Mouse (Mus musculus) midbrain, postnatal 0 days (tissue): Measurements from ENCODE around the gene Bace2. TPM values are rescaled to one million over a fixed set of nuclear protein-coding genes. Genes with fewer than 3 reads are reported as not detected.

Experiments used
- ATAC-seq: fragments of 200-750 bp; cut with Nextera tagmentation; 2 replicates; pipeline ENCODE4 v1.8.0; 2017; ENCODE audit warnings: moderate number of reproducible peaks, mild to moderate bottlenecking, moderate TSS enrichment, moderate library complexity; ENCODE audit not compliant: low FRiP score
- DNase-seq: peaks from one replicate; pipeline ENCODE4 v3.0.0-alpha.2; 2015; ENCODE audit warnings: low spot score
- H3K27ac ChIP-seq: fragments of 300-500 bp; sonication (generic); 2 replicates; pipeline ENCODE4 v1.5.1; 2014; ENCODE audit warnings: low read depth, mild to moderate bottlenecking, low read length, mixed read lengths
- H3K27me3 ChIP-seq: fragments of 300-500 bp; sonication (generic); 2 replicates; pipeline ENCODE4 v1.6.1; 2014; ENCODE audit warnings: low read length, control low read depth, mixed read lengths; ENCODE audit not compliant: insufficient read depth
- H3K36me3 ChIP-seq: fragments of 300-500 bp; sonication (generic); 2 replicates; pipeline ENCODE4 v1.6.1; 2014; ENCODE audit warnings: low read length, control low read depth, mixed read lengths; ENCODE audit not compliant: insufficient read depth
- H3K4me1 ChIP-seq: fragments of 300-500 bp; sonication (generic); 2 replicates; pipeline ENCODE4 v1.6.1; 2014; ENCODE audit warnings: mild to moderate bottlenecking, control low read depth, antibody characterized with exemption, low read length, mixed read lengths; ENCODE audit not compliant: insufficient read depth
- H3K4me2 ChIP-seq: fragments of 300-500 bp; sonication (generic); 2 replicates; pipeline ENCODE4 v1.6.1; 2014; ENCODE audit warnings: low read depth, mild to moderate bottlenecking, low read length, mixed read lengths; ENCODE audit not compliant: poor library complexity, severe bottlenecking
- H3K4me3 ChIP-seq: fragments of 300-500 bp; sonication (generic); 2 replicates; pipeline ENCODE4 v1.5.1; 2014; ENCODE audit warnings: low read depth, mild to moderate bottlenecking, low read length, moderate library complexity
- H3K9ac ChIP-seq: fragments of 300-500 bp; sonication (generic); replicated peaks from 2 replicates; pipeline ENCODE4 v1.6.1; 2014; ENCODE audit warnings: mild to moderate bottlenecking, low read length, moderate library complexity, mixed read lengths; ENCODE audit not compliant: poor library complexity, severe bottlenecking
- H3K9me3 ChIP-seq: fragments of 300-500 bp; sonication (generic); 2 replicates; pipeline ENCODE4 v1.6.1; 2016; ENCODE audit warnings: low read length, control low read depth
- CTCF ChIP-seq: IDR thresholded peaks from 2 replicates; pipeline ENCODE4 v1.5.1; 2016; ENCODE audit warnings: antibody characterized with exemption, mild to moderate bottlenecking
- WGBS: fragments of 180-500 bp; shearing (Covaris S2); extraction: QIAGEN DNeasy Blood & Tissue Kit; methylation state at CpG from one replicate; pipeline ENCODE4 v1.1.7; 2014; 5-methylcytosine and 5-hydroxymethylcytosine counted together
- polyA plus RNA-seq: library from polyadenylated mRNA; unstranded; fragments of >200 nt; fragmentation: Nextera tagmentation; extraction: Ambion mirVana; gene quantifications from 2 replicates; pipeline ENCODE4 v1.2.1, GENCODE M21; 2015
- total RNA-seq: library from RNA; depleted of rRNA; stranded (reverse); fragments of >200 nt; gene quantifications from 2 replicates; pipeline ENCODE4 v1.2.3, GENCODE M21; 2014; rRNA removed

Gene Bace2
- total RNA-seq (1.1 and 2.5 TPM in 2 replicates), polyA plus RNA-seq (3.8 and 4.5 TPM in 2 replicates)

- Histone ChIP-seq H3K9ac (peak within 1 kb of the TSS; percentile 37), H3K4me3 (peak within 1 kb of the TSS; percentile 49), H3K27ac (no peak within 1 kb of the TSS), H3K9me3 (no peaks in the 10 kb centered on the region), H3K27me3 (peaks cover 15% of the 10 kb centered on the region), H3K4me1 (peaks cover 4% of the 10 kb centered on the region; the same call in 1 of the 2 replicates), H3K36me3 (no peaks in the 10 kb centered on the region), H3K4me2 (peak within 1 kb of the TSS; percentile 98)
- under 1% methylated on average over 58 of the region's 58 CpGs for WGBS
- peak; percentile 37; the same call in 1 of the 2 replicates for TF ChIP-seq CTCF
- DNase-seq: peak; percentile 3
- ATAC-seq: peak; percentile 52; the same call in 1 of the 2 replicates
Measured at GRCm38 (mm10) chr16:97356499-97357187, at the start of gene Bace2. Gene Bace2, plus strand, starts transcription at chr16:97356742.

DNA sequence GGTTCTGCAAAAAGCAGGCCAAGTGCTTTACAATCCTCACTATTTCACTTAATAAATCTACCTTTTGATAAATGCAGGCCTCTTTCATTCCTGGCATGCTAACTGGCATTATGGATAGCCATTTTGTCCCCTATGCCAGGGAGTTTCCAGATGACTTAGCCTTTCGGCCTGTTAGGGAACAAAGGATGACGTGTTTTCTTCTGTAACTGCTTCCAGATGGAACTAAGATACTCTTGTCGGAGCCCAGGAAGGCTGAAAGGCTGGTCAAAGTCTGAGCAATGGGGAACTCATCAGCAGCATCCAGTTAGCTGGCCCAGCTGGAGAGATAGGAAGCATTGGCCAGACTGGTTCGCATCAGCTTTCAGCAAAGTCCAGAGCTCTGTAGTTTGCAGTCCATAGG is 48.9 kb upstream of the Bace2 start:
- Histone ChIP-seq H3K36me3 (no peaks in the 10 kb centered on the region), H3K4me2 (no peak overlapping the region), H3K27me3 (no peaks in the 10 kb centered on the region), H3K27ac (no peak overlapping the region), H3K9ac (no peak overlapping the region), H3K9me3 (no peaks in the 10 kb centered on the region), H3K4me1 (no peaks in the 10 kb centered on the region), H3K4me3 (no peak overlapping the region)
- DNase-seq: no peak
- no peak for TF ChIP-seq CTCF
- ATAC-seq: no peak
- 70% methylated on average over 4 of the region's 4 CpGs for WGBS

DNA sequence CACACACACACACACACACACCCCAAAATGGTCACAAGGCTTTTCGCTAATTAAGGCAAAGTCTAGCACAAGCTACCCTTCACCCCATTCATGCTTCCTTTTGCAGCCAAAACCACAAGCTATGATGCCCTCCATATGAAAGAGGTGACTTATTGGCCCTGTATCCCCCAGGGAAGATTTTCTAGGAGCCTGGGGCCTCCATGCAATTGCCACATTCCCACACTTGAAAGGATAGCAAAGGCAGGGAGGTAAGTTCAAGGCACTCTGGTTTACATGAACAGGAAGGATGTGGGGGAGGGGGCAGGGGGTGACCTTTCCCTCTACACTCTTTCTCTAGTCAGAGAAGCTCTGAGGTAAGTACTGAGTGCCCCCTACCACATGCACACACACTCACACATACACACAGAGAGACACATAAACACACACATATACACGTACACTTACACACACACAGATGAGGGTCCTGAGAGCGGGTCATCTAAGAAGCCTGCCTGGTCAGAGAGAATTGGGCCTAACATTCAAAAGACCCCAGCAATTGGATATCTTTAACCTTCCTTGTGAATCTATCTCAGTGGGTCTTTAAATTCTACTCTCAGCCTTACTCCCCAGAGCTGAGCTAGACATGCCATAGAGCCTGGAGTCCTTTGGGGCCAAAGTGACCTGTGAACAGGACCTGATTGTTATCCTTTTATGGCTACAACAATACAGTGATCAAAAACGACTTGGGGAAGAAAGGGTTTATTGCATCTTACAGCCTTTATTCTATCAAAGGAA is 46.6 kb upstream of the Bace2 start:
- Histone ChIP-seq H3K4me1 (no peaks in the 10 kb centered on the region), H3K4me2 (no peak overlapping the region), H3K27me3 (no peaks in the 10 kb centered on the region), H3K27ac (no peak overlapping the region), H3K4me3 (no peak overlapping the region), H3K36me3 (no peaks in the 10 kb centered on the region), H3K9ac (no peak overlapping the region), H3K9me3 (no peaks in the 10 kb centered on the region)
- no peak for TF ChIP-seq CTCF
- ATAC-seq (no peak), DNase-seq (no peak)
- WGBS: 75% methylated on average over 4 of the region's 4 CpGs

DNA sequence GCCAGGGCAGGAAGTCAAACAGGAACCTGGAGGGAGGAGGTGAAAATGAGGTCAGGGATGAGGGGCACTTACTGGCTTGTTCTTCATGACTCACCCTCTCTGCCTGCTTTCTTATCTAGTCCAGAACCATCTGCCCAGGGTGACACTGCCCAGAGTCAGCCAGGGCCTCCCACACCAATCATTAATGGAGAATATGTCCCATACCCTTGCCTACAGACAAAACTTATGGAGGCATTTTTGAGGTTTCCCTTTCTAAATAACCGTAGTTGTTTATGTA is 46.0 kb upstream of the Bace2 start:
- Histone ChIP-seq H3K27ac (no peak overlapping the region), H3K4me1 (no peaks in the 10 kb centered on the region), H3K9me3 (no peaks in the 10 kb centered on the region), H3K4me3 (no peak overlapping the region), H3K27me3 (no peaks in the 10 kb centered on the region), H3K4me2 (no peak overlapping the region), H3K9ac (no peak overlapping the region), H3K36me3 (no peaks in the 10 kb centered on the region)
- no peak for TF ChIP-seq CTCF
- WGBS: 92% methylated on average over 1 of the region's 1 CpGs
- DNase-seq (no peak), ATAC-seq (no peak)

DNA sequence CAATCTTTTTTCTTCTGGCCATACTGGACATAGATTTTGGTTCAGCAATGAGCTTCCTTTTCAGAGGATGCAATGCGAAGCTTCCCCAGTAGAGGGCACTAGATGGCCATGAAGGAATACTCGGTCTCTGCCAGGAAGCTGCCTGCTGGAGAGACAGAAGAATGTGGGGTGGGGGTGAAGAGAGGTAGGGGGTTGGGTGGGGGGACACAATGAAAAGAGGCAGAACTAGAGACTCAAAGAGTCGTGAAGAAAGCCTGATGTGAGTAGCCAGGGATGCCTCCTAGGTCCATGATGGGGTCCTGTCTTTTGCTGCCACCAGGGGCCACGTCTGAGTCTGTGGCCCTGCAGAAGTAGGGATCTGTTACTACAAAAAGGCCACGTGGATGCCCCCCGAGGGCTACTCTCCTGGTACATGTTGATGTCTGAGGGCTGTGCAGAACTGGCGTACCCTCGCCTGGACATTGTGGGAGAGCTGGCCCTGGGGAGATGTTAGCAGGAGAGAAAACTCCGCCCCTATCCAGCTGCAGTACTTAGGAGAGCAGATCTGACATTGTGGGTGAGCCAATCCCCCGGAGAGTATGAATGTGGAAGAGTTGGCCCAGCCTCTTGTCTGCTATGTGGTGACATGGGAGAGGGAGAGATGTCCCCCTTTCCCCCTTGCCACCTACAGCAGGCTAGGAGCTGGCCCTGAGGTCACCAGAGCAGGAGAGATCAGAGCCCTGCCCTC is 43.4 kb upstream of the Bace2 start:
- no peaks in the 10 kb centered on the region for H3K9me3 ChIP-seq
- ATAC-seq: no peak
- WGBS: 22% methylated on average over 10 of the region's 10 CpGs

More for the DNA sequence above, 43.4 kb upstream of the Bace2 start:
- DNase-seq: peak; percentile 81
- peak; percentile 92 for TF ChIP-seq CTCF
- Histone ChIP-seq H3K9ac (no peak overlapping the region), H3K4me1 (no peaks in the 10 kb centered on the region), H3K36me3 (no peaks in the 10 kb centered on the region), H3K4me2 (no peak overlapping the region), H3K27me3 (no peaks in the 10 kb centered on the region), H3K4me3 (no peak overlapping the region), H3K27ac (no peak overlapping the region)
